Mouse (Mus musculus): ENCODE data around the gene Cc2d2b.

Gene Cc2d2b

DNA sequence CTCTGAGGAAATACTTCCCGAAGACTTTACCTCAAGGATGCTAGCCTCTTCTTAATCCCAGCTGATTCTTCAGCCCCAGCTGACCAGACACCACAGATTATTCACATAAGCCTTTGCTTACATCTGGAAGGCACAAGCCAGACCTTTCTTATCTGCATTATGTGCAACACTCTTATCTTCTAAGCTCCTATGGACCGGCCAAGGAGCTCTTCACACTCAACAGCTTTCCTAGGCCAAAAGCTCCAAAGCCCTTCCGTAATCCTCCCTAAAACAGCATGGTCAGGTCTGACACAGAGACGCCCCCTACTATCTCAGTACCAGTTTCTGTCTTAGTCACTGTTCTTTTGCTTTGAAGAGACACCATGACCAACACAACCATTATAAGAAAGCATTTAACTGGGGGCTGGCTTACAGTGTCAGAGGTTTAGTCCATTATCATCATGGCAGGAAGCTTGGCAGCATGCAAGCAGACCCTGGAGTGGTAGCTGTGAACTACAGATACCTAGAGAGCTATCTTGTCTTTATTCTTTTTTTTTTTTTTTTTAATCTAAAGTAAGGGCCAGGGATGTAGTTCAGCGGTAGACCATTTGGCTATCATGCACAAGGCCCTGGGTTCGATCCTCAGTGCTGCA is 69.5 kb downstream of the Cc2d2b start:
- ChIA-PET POLR2A (interaction anchor here in 3 of 4 experiments (0.7 to 1.2 kb wide), 3 partner anchors 13 to 260 kb away, joined by 3 to 5 read pairs (median 3); partner anchors contain the start of gene Ccnj (in 1 of the 3)), CTCF (interaction anchor here in 2 of 4 experiments (1.0 to 1.1 kb wide), 2 partner anchors 198 to 236 kb away, joined by 3 read pairs; no protein-coding TSS in a partner anchor)

- POLR2A ChIA-PET: interaction anchor here in 3 of 4 experiments (0.7 to 1.2 kb wide), 4 partner anchors 13 to 259 kb away, joined by 3 to 5 read pairs (median 3); partner anchors contain the start of gene Zfp518a (in 1 of the 3)
- CTCF ChIA-PET: interaction anchor here in 1 of 4 experiments (0.6 kb wide), 1 partner anchor 462 kb away, joined by 3 read pairs; no protein-coding TSS in a partner anchor
Observed at GRCm38 (mm10) chr19:40818764-40819163, 70.2 kb downstream of the Cc2d2b start.

DNA sequence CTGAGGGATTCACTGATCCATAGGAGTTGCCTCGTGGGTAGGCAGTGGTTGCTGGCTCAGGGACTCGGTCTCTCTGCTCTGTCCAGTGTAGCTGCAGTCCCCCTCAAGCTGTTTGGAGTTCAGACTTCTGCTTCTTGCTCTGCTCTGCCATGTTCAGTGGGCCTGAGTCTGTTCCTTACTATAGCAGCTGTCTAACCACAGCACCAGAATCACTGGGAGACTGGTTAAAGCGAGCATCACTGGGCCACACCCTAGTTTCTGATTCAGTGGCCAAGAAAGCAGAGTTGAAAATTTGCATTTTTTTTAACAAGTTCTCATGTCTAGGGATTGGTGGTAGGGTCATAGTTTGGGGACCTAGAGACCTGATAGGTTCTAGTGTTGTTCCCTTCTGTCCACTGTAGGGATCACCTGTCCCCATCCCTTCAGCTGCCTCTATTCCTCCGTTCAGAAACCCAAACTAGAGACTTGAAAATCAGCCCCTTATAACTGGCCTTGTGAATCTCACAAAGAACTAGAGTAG is 72.8 kb downstream of the Cc2d2b start:
- POLR2A ChIA-PET: no interaction called here

GRCm38 (mm10) chr19:40825636-40826035 is 77.1 kb downstream of the Cc2d2b start:
- ChIA-PET POLR2A (interaction anchor here in 2 of 4 experiments (0.6 to 1.0 kb wide), 2 partner anchors 61 to 110 kb away, joined by 3 read pairs; no protein-coding TSS in a partner anchor), CTCF (no interaction called here)

More for the DNA sequence above, 72.8 kb downstream of the Cc2d2b start:
- CTCF ChIA-PET: interaction anchor here in 1 of 4 experiments (0.6 kb wide), 1 partner anchor 129 kb away, joined by 5 read pairs; no protein-coding TSS in a partner anchor

DNA sequence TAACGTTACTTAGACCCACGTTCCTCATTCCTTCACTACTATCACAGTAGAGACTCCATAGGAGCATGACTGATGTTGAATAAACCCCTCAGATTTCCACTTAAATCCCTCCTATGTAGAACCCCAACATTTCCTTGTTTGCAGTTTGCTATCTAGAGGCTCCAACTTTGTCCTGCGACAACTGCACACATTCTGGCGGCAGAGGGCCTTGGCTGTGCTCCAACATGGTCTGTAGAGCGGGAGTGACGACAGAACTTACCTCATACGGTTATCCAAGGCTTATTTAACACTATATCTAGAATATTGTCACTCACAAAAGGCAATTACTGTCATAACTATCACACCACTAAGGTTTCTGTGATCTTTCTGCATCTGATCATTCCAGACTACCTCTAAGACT is 78.2 kb downstream of the Cc2d2b start:
- ChIA-PET POLR2A (no interaction called here), CTCF (no interaction called here)

DNA sequence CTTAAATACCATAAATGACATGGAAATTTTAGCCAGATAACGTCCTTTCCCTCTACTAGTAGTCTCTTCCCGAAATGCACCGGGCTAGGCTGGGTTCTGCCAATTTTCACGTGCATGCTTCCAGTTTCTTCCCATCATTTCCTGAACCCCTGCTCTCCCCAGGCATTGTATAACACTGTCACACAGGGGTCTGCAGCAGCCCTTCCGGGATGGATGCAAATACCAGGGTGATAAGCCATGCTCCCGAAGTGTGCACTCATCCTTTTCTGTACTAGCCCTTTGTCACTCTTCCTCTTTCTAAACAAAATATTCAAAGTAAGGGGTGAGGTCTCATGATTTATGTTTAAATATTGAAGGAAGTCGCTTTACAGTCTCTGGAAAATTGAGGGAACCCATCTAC is 81.6 kb downstream of the Cc2d2b start:
- POLR2A ChIA-PET: interaction anchor here in 3 of 4 experiments (0.7 to 3.1 kb wide), 6 partner anchors 9 to 105 kb away, joined by 3 to 20 read pairs (median 3); partner anchors contain the start of gene Zfp518a (in 1 of the 3)
- CTCF ChIA-PET: interaction anchor here in 1 of 4 experiments (0.6 kb wide), 1 partner anchor 109 kb away, joined by 7 read pairs; no protein-coding TSS in a partner anchor

- CTCF ChIA-PET: interaction anchor here in 1 of 4 experiments (0.6 kb wide), 1 partner anchor 110 kb away, joined by 7 read pairs; no protein-coding TSS in a partner anchor
- POLR2A ChIA-PET: interaction anchor here (0.7 to 3.1 kb wide), 12 partner anchors 8 to 185 kb away, joined by 3 to 20 read pairs (median 3); partner anchors contain the start of gene Zfp518a (in 1 of the 4)
Observed at GRCm38 (mm10) chr19:40830703-40831415, 82.3 kb downstream of the Cc2d2b start, which contains the start of gene Ccnj. TSS of gene Ccnj (plus strand) at chr19:40831279.

GRCm38 (mm10) chr19:40831416-40832201 is 83.1 kb downstream of the Cc2d2b start:
- ChIA-PET CTCF (interaction anchor here (0.5 to 1.3 kb wide), 5 partner anchors 71 to 929 kb away, joined by 3 to 4 read pairs (median 4); no protein-coding TSS in a partner anchor), POLR2A (interaction anchor here (0.6 to 3.1 kb wide), 19 partner anchors 7 to 613 kb away, joined by 3 to 20 read pairs (median 3); partner anchors contain the start of gene Zfp518a (in 1 of the 4))

DNA sequence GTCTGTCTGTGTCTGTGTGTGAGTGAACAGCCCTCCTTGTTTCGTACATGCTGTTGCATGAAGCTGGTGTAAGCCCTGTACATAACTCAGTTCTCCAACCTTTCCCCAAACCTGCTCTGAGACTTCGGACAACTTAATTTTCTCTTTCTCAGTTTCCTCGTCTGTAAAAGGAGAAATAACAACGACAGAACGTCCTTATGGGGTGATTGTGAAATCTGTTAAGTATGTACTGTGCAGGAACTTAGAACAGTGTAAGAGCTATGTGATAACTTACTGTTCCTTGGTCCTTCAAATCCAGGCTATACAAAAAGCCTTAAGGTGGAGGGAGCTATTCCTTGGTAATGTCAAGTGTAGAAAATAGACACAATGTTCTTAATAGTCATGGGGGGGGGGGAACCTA is 83.8 kb downstream of the Cc2d2b start:
- ChIA-PET POLR2A (interaction anchor here (0.6 to 3.1 kb wide), 15 partner anchors 9 to 1765 kb away, joined by 3 to 20 read pairs (median 3); partner anchors contain the start of gene Zfp518a (in 1 of the 4)), CTCF (interaction anchor here in 3 of 4 experiments (0.6 to 1.3 kb wide), 5 partner anchors 31 to 374 kb away, joined by 3 to 5 read pairs (median 4); no protein-coding TSS in a partner anchor)

GRCm38 (mm10) chr19:40834436-40834835 is 85.9 kb downstream of the Cc2d2b start:
- ChIA-PET POLR2A (no interaction called here), CTCF (interaction anchor here in 1 of 4 experiments (0.6 to 1.4 kb wide), 2 partner anchors 91 to 182 kb away, joined by 4 read pairs; no protein-coding TSS in a partner anchor)

DNA sequence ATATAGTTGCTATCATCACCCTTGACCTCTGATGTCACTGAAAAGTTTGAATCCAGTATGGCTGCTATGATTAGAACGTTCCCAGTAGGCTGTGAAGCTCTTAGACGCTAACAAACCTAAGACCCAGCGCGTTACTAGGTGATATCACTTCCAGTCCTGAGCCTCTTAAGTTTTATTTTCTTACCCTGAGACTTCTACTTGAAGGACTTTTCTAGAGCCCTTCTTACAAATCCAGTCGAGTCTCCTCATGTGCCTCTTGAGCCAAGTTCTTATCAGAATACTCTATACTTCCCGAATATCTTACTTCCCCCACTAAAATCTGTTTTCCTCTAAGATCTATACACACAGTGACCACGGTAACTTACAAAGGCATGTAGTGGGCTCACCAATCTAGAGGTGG is 89.7 kb downstream of the Cc2d2b start:
- POLR2A ChIA-PET: no interaction called here
- CTCF ChIA-PET: no interaction called here

DNA sequence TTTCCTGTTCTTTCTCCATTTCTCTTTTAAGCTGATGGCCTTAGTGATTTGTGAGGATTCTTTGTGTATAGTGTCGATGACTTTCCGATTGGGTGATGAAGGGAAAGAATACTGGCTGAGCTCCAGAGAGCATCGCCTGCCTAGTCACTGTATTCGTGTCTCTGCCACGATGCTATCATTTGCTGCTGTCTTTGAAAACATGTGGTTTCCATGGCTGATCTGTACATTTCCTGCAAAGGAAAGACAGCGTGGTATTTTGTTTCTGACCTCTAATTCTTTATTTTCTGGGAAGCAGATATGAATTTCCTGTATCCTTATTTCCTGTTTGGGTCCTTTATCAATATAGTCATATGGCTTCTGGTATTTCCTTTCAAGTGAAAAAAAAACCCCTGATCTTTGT is 91.8 kb downstream of the Cc2d2b start:
- ChIA-PET CTCF (no interaction called here), POLR2A (interaction anchor here in 1 of 4 experiments (4.1 kb wide), 1 partner anchor 9 kb away, joined by 20 read pairs; the partner anchor contains the start of gene Ccnj)

- ChIA-PET POLR2A (interaction anchor here in 3 of 4 experiments (0.7 to 4.1 kb wide), 4 partner anchors 9 to 464 kb away, joined by 3 to 20 read pairs (median 9); partner anchors contain the start of gene Ccnj (in 2 of the 3)), CTCF (interaction anchor here in 1 of 4 experiments (1.3 kb wide), 1 partner anchor 213 kb away, joined by 4 read pairs; no protein-coding TSS in a partner anchor)
Observed at GRCm38 (mm10) chr19:40841083-40841482, 92.5 kb downstream of the Cc2d2b start.

- CTCF ChIA-PET: interaction anchor here in 1 of 4 experiments (1.3 kb wide), 1 partner anchor 212 kb away, joined by 4 read pairs; no protein-coding TSS in a partner anchor
- POLR2A ChIA-PET: interaction anchor here in 2 of 4 experiments (0.7 to 4.1 kb wide), 3 partner anchors 10 to 14 kb away, joined by 4 to 20 read pairs (median 14); partner anchors contain the start of gene Ccnj (in 2 of the 2)
Observed at GRCm38 (mm10) chr19:40841593-40841992, 93.0 kb downstream of the Cc2d2b start.

- ChIA-PET CTCF (no interaction called here), POLR2A (interaction anchor here in 2 of 4 experiments (1.0 to 1.8 kb wide), 3 partner anchors 13 to 26 kb away, joined by 3 to 6 read pairs (median 3); no protein-coding TSS in a partner anchor)
Observed at GRCm38 (mm10) chr19:40844731-40845130, 96.2 kb downstream of the Cc2d2b start.

DNA sequence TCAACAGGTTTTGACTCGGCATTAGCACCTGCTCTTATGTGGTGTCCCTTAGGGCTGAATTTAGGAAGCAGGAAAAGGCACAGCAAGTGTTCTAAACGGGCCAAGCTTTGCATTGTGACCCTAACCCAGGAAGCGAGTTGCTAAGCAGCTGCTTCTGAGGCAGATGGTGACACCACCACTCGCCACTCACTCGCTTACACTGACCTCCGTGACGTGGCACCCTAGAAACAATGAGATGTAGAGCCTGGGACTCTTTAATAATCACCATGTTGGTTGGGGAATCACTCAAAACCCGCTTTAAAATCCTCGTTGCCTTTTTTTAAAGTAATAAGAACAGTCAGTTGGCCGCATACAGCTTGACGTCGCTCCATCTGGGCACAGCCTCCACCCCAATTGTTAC is 100.8 kb downstream of the Cc2d2b start:
- CTCF ChIA-PET: interaction anchor here in 1 of 4 experiments (0.6 kb wide), 1 partner anchor 23 kb away, joined by 3 read pairs; no protein-coding TSS in a partner anchor

GRCm38 (mm10) chr19:40859555-40859954 is 111.0 kb downstream of the Cc2d2b start:
- POLR2A ChIA-PET: no interaction called here
- CTCF ChIA-PET: no interaction called here

More for the DNA sequence above, 100.8 kb downstream of the Cc2d2b start:
- POLR2A ChIA-PET: interaction anchor here in 2 of 4 experiments (0.9 to 1.4 kb wide), 2 partner anchors 17 to 24 kb away, joined by 3 to 8 read pairs; no protein-coding TSS in a partner anchor
